Mouse (Mus musculus): ENCODE measurements around the gene Gucy2d. TPM values are rescaled to one million over a fixed set of nuclear protein-coding genes. Genes with fewer than 3 reads are reported as not detected.

Gene Gucy2d
- polyA plus RNA-seq, 1 experiment from 2014 or later: not detected

- no peak overlapping the region for H3K27ac ChIP-seq (ENCODE audit: low read length)
- WGBS: 83% methylated on average over 8 of the region's 8 CpGs
- peaks cover 19% of the 10 kb centered on the region; the same call in 1 of the 2 replicates for H3K4me1 ChIP-seq (ENCODE audit: control insufficient read depth, insufficient read depth, low read length)
- no peaks in the 10 kb centered on the region for H3K36me3 ChIP-seq (ENCODE audit: control insufficient read depth, insufficient read depth, low read length)
- no peak overlapping the region for H3K4me3 ChIP-seq (ENCODE audit: low read depth, low read length)
- no peak for ATAC-seq (ENCODE audit: insufficient number of reproducible peaks, insufficient read depth, low FRiP score, low read depth)
- H3K4me2 ChIP-seq (replicated peaks; ENCODE audit: low read depth, low read length): no peak overlapping the region
- no peaks in the 10 kb centered on the region for H3K9me3 ChIP-seq (ENCODE audit: control insufficient read depth, low read depth, low read length)
- no peaks in the 10 kb centered on the region for H3K27me3 ChIP-seq (ENCODE audit: control insufficient read depth, insufficient read depth, low read length)
- H3K9ac ChIP-seq (replicated peaks; ENCODE audit: low read depth, low read length): no peak overlapping the region
Measured at GRCm38 (mm10) chr7:98481861-98482260, 41.6 kb downstream of the Gucy2d start.

- peak; percentile 35; the same call in 1 of the 2 replicates for ATAC-seq (ENCODE audit: insufficient number of reproducible peaks, insufficient read depth, low FRiP score, low read depth)
- Histone ChIP-seq H3K4me3 (ENCODE audit: low read depth, low read length) (no peak overlapping the region), H3K36me3 (ENCODE audit: control insufficient read depth, insufficient read depth, low read length) (no peaks in the 10 kb centered on the region), H3K27me3 (ENCODE audit: control insufficient read depth, insufficient read depth, low read length) (no peaks in the 10 kb centered on the region), H3K4me1 (ENCODE audit: control insufficient read depth, insufficient read depth, low read length) (peaks cover 19% of the 10 kb centered on the region; the same call in 1 of the 2 replicates), H3K9ac (replicated peaks; ENCODE audit: low read depth, low read length) (no peak overlapping the region), H3K9me3 (ENCODE audit: control insufficient read depth, low read depth, low read length) (no peaks in the 10 kb centered on the region), H3K4me2 (replicated peaks; ENCODE audit: low read depth, low read length) (no peak overlapping the region), H3K27ac (ENCODE audit: low read length) (peak overlapping the region; percentile 77; the same call in 1 of the 2 replicates)
- WGBS: 45% methylated on average over 12 of the region's 12 CpGs
Measured at GRCm38 (mm10) chr7:98482551-98483267, 42.5 kb downstream of the Gucy2d start.

GRCm38 (mm10) chr7:98483268-98483607, 43.0 kb downstream of the Gucy2d start:
- Histone ChIP-seq H3K4me3 (ENCODE audit: low read depth, low read length) (no peak overlapping the region), H3K4me2 (replicated peaks; ENCODE audit: low read depth, low read length) (no peak overlapping the region), H3K27me3 (ENCODE audit: control insufficient read depth, insufficient read depth, low read length) (no peaks in the 10 kb centered on the region), H3K9ac (replicated peaks; ENCODE audit: low read depth, low read length) (no peak overlapping the region), H3K27ac (ENCODE audit: low read length) (peak overlapping the region; percentile 77; the same call in 1 of the 2 replicates), H3K36me3 (ENCODE audit: control insufficient read depth, insufficient read depth, low read length) (no peaks in the 10 kb centered on the region), H3K9me3 (ENCODE audit: control insufficient read depth, low read depth, low read length) (no peaks in the 10 kb centered on the region), H3K4me1 (ENCODE audit: control insufficient read depth, insufficient read depth, low read length) (peaks cover 19% of the 10 kb centered on the region; the same call in 1 of the 2 replicates)
- no peak for ATAC-seq (ENCODE audit: insufficient number of reproducible peaks, insufficient read depth, low FRiP score, low read depth)
- 31% methylated on average over 8 of the region's 8 CpGs for WGBS

GRCm38 (mm10) chr7:98484878-98485277, 44.7 kb downstream of the Gucy2d start:
- peaks cover 24% of the 10 kb centered on the region; the same call in 1 of the 2 replicates for H3K4me1 ChIP-seq (ENCODE audit: control insufficient read depth, insufficient read depth, low read length)
- no peak for ATAC-seq (ENCODE audit: insufficient number of reproducible peaks, insufficient read depth, low FRiP score, low read depth)

GRCm38 (mm10) chr7:98485508-98485907, 45.3 kb downstream of the Gucy2d start:
- Histone ChIP-seq H3K4me3 (ENCODE audit: low read depth, low read length) (no peak overlapping the region), H3K9ac (replicated peaks; ENCODE audit: low read depth, low read length) (no peak overlapping the region), H3K36me3 (ENCODE audit: control insufficient read depth, insufficient read depth, low read length) (no peaks in the 10 kb centered on the region), H3K9me3 (ENCODE audit: control insufficient read depth, low read depth, low read length) (no peaks in the 10 kb centered on the region), H3K4me1 (ENCODE audit: control insufficient read depth, insufficient read depth, low read length) (peaks cover 24% of the 10 kb centered on the region; the same call in 1 of the 2 replicates), H3K4me2 (replicated peaks; ENCODE audit: low read depth, low read length) (no peak overlapping the region), H3K27me3 (ENCODE audit: control insufficient read depth, insufficient read depth, low read length) (no peaks in the 10 kb centered on the region), H3K27ac (ENCODE audit: low read length) (no peak overlapping the region)
- ATAC-seq (ENCODE audit: insufficient number of reproducible peaks, insufficient read depth, low FRiP score, low read depth): no peak
- 77% methylated on average over 4 of the region's 4 CpGs for WGBS

More at GRCm38 (mm10) chr7:98484878-98485277, 44.7 kb downstream of the Gucy2d start:
- Histone ChIP-seq H3K4me3 (ENCODE audit: low read depth, low read length) (no peak overlapping the region), H3K36me3 (ENCODE audit: control insufficient read depth, insufficient read depth, low read length) (no peaks in the 10 kb centered on the region), H3K4me2 (replicated peaks; ENCODE audit: low read depth, low read length) (no peak overlapping the region), H3K27me3 (ENCODE audit: control insufficient read depth, insufficient read depth, low read length) (no peaks in the 10 kb centered on the region), H3K9me3 (ENCODE audit: control insufficient read depth, low read depth, low read length) (no peaks in the 10 kb centered on the region), H3K27ac (ENCODE audit: low read length) (no peak overlapping the region), H3K9ac (replicated peaks; ENCODE audit: low read depth, low read length) (no peak overlapping the region)
- WGBS: 88% methylated on average over 3 of the region's 3 CpGs

GRCm38 (mm10) chr7:98486471-98486917, 46.3 kb downstream of the Gucy2d start:
- 41% methylated on average over 7 of the region's 7 CpGs for WGBS
- H3K9me3 ChIP-seq (ENCODE audit: control insufficient read depth, low read depth, low read length): no peaks in the 10 kb centered on the region

GRCm38 (mm10) chr7:98487202-98487980, 47.2 kb downstream of the Gucy2d start:
- 87% methylated on average over 11 of the region's 11 CpGs for WGBS
- peaks cover 27% of the 10 kb centered on the region; the same call in 1 of the 2 replicates for H3K4me1 ChIP-seq (ENCODE audit: control insufficient read depth, insufficient read depth, low read length)
- ATAC-seq (ENCODE audit: insufficient number of reproducible peaks, insufficient read depth, low FRiP score, low read depth): no peak

More at GRCm38 (mm10) chr7:98486471-98486917, 46.3 kb downstream of the Gucy2d start:
- H3K36me3 ChIP-seq (ENCODE audit: control insufficient read depth, insufficient read depth, low read length): no peaks in the 10 kb centered on the region
- H3K4me1 ChIP-seq (ENCODE audit: control insufficient read depth, insufficient read depth, low read length): peaks cover 27% of the 10 kb centered on the region; the same call in 1 of the 2 replicates
- no peaks in the 10 kb centered on the region for H3K27me3 ChIP-seq (ENCODE audit: control insufficient read depth, insufficient read depth, low read length)
- no peak overlapping the region for H3K4me3 ChIP-seq (ENCODE audit: low read depth, low read length)
- H3K4me2 ChIP-seq (replicated peaks; ENCODE audit: low read depth, low read length): no peak overlapping the region
- ATAC-seq (ENCODE audit: insufficient number of reproducible peaks, insufficient read depth, low FRiP score, low read depth): no peak
- H3K9ac ChIP-seq (replicated peaks; ENCODE audit: low read depth, low read length): no peak overlapping the region
- no peak overlapping the region for H3K27ac ChIP-seq (ENCODE audit: low read length)

GRCm38 (mm10) chr7:98488398-98489130, 48.3 kb downstream of the Gucy2d start:
- no peaks in the 10 kb centered on the region for H3K9me3 ChIP-seq (ENCODE audit: control insufficient read depth, low read depth, low read length)
- peaks cover 22% of the 10 kb centered on the region for H3K4me1 ChIP-seq (ENCODE audit: control insufficient read depth, insufficient read depth, low read length)
- 90% methylated on average over 13 of the region's 13 CpGs for WGBS
- no peak overlapping the region for H3K4me3 ChIP-seq (ENCODE audit: low read depth, low read length)
- no peak for ATAC-seq (ENCODE audit: insufficient number of reproducible peaks, insufficient read depth, low FRiP score, low read depth)
- H3K9ac ChIP-seq (replicated peaks; ENCODE audit: low read depth, low read length): no peak overlapping the region
- H3K27ac ChIP-seq (ENCODE audit: low read length): no peak overlapping the region
- H3K4me2 ChIP-seq (replicated peaks; ENCODE audit: low read depth, low read length): peak overlapping the region; percentile 81; the same call in 1 of the 2 replicates
- H3K36me3 ChIP-seq (ENCODE audit: control insufficient read depth, insufficient read depth, low read length): no peaks in the 10 kb centered on the region; the same call in 1 of the 2 replicates
- no peaks in the 10 kb centered on the region for H3K27me3 ChIP-seq (ENCODE audit: control insufficient read depth, insufficient read depth, low read length)

More at GRCm38 (mm10) chr7:98487202-98487980, 47.2 kb downstream of the Gucy2d start:
- no peaks in the 10 kb centered on the region for H3K9me3 ChIP-seq (ENCODE audit: control insufficient read depth, low read depth, low read length)
- no peaks in the 10 kb centered on the region for H3K36me3 ChIP-seq (ENCODE audit: control insufficient read depth, insufficient read depth, low read length)
- H3K4me2 ChIP-seq (replicated peaks; ENCODE audit: low read depth, low read length): no peak overlapping the region
- no peak overlapping the region for H3K27ac ChIP-seq (ENCODE audit: low read length)
- H3K4me3 ChIP-seq (ENCODE audit: low read depth, low read length): no peak overlapping the region
- H3K27me3 ChIP-seq (ENCODE audit: control insufficient read depth, insufficient read depth, low read length): no peaks in the 10 kb centered on the region
- H3K9ac ChIP-seq (replicated peaks; ENCODE audit: low read depth, low read length): no peak overlapping the region

Data from stomach, embryonic 14.5 days (tissue).